Mouse (Mus musculus): ENCODE data around the gene Mus81.
A peak's percentile ranks its signal among the peaks of the same experiment; 100 is the strongest.

Mus81 gene

GRCm38 (mm10) chr19:5466916-5467500 lies 21.2 kb downstream of the Mus81 start:
- no peak for DNase-seq

GRCm38 (mm10) chr19:5465037-5465436 lies 23.2 kb downstream of the Mus81 start:
- no peak for DNase-seq

GRCm38 (mm10) chr19:5463791-5464562 lies 24.2 kb downstream of the Mus81 start:
- peak; percentile 80 for DNase-seq

GRCm38 (mm10) chr19:5463212-5463611 lies 25.0 kb downstream of the Mus81 start:
- no peak for DNase-seq

- DNase-seq = no peak
These were observed 26.8 kb downstream of the Mus81 start for GRCm38 (mm10) chr19:5461411-5461810.

GRCm38 (mm10) chr19:5460465-5460911 lies 27.7 kb downstream of the Mus81 start, which contains the start of gene Fibp:
TSS of gene Fibp (plus strand) at chr19:5460615.
- DNase-seq = peak; percentile 93

- DNase-seq = no peak
These were observed 28.3 kb downstream of the Mus81 start for GRCm38 (mm10) chr19:5459896-5460295.

- DNase-seq = no peak
These were observed 29.2 kb downstream of the Mus81 start for GRCm38 (mm10) chr19:5459019-5459418.

GRCm38 (mm10) chr19:5457746-5458442 lies 30.3 kb downstream of the Mus81 start, which contains the start of gene Ccdc85b:
TSS of gene Ccdc85b (minus strand) at chr19:5457894.
- no peak for DNase-seq

GRCm38 (mm10) chr19:5456922-5457745 lies 31.1 kb downstream of the Mus81 start:
- DNase-seq = peak; percentile 97

- peak; percentile 70 for DNase-seq
These were observed 31.8 kb downstream of the Mus81 start for GRCm38 (mm10) chr19:5456241-5456921.

- no peak for DNase-seq
These were observed 32.6 kb downstream of the Mus81 start for GRCm38 (mm10) chr19:5455568-5455967.

- DNase-seq = no peak
These were observed 33.2 kb downstream of the Mus81 start for GRCm38 (mm10) chr19:5455037-5455436.

GRCm38 (mm10) chr19:5451766-5452165 lies 36.4 kb downstream of the Mus81 start:
- no peak for DNase-seq

GRCm38 (mm10) chr19:5449673-5450072 lies 38.5 kb downstream of the Mus81 start:
- DNase-seq = no peak

GRCm38 (mm10) chr19:5448354-5449150 lies 39.6 kb downstream of the Mus81 start:
- no peak for DNase-seq

- DNase-seq = peak; percentile 78
These were observed 40.5 kb downstream of the Mus81 start, which contains the start of gene Fosl1 for GRCm38 (mm10) chr19:5447515-5448353. TSS of gene Fosl1 (plus strand) at chr19:5447547.

- DNase-seq = no peak
These were observed 42.5 kb downstream of the Mus81 start for GRCm38 (mm10) chr19:5445747-5446146.

GRCm38 (mm10) chr19:5444954-5445353 lies 43.2 kb downstream of the Mus81 start:
- no peak for DNase-seq

GRCm38 (mm10) chr19:5444371-5444908 lies 43.8 kb downstream of the Mus81 start:
- DNase-seq = no peak

Measured in lung, postnatal 10 days (tissue).